18 mouse cellular contexts compared by ENCODE assay signal in genomic region chr12:17174134-17174893, GRCm38 (mm10). TPM values are rescaled to one million over a fixed set of nuclear protein-coding genes. Genes with fewer than 3 reads are reported as not detected.
DNase-seq lines count a peak whose midpoint lies in the region; ATAC-seq and TF ChIP-seq lines count a peak whose summit lies in the region.
"Had no signal": no experiment of that assay in that cellular context is flagged by ENCODE, and none has a peak within 500 bp of the region (broad histone marks: within the 10 kb centered on the region; RNA-seq: fewer than 3 reads in every experiment).

No protein-coding gene starts in this region.

- peaks cover 9% of the 10 kb centered on the region for H3K27me3 ChIP-seq in hindbrain, embryonic 16.5 days (replicated peaks; ENCODE audit: control insufficient read depth, insufficient read depth, low read length)
- peaks cover 22% of the 10 kb centered on the region for H3K27me3 ChIP-seq in hindbrain, embryonic 11.5 days (ENCODE audit: control insufficient read depth, insufficient read depth, low read length)
- no peaks in the 10 kb centered on the region for H3K27me3 ChIP-seq in midbrain, postnatal 0 days (ENCODE audit: insufficient read depth, low read length)
- peaks cover 54% of the 10 kb centered on the region for H3K27me3 ChIP-seq in midbrain, embryonic 10.5 days (ENCODE audit: low read depth, poor library complexity, severe bottlenecking)
- peaks cover 25% of the 10 kb centered on the region for H3K27me3 ChIP-seq in kidney, embryonic 14.5 days (ENCODE audit: control insufficient read depth, insufficient read depth, low read length)

- WGBS in hindbrain, embryonic 16.5 days = 78% methylated on average over 10 of the region's 10 CpGs
- WGBS in hindbrain, embryonic 11.5 days = 76% methylated on average over 10 of the region's 10 CpGs
- 83% methylated on average over 10 of the region's 10 CpGs for WGBS in midbrain, postnatal 0 days
- 78% methylated on average over 10 of the region's 10 CpGs for WGBS in midbrain, embryonic 10.5 days
- 78% methylated on average over 10 of the region's 10 CpGs for WGBS in kidney, embryonic 14.5 days

- TF ChIP-seq CTCF in midbrain, postnatal 0 days (IDR thresholded peaks at IDR 0.05) = no peak

- peak; percentile 24 for ATAC-seq in frontal cortex, adult (ENCODE audit: low TSS enrichment)
- no peak for ATAC-seq in hindbrain, embryonic 16.5 days
- ATAC-seq in hindbrain, embryonic 11.5 days (ENCODE audit: low FRiP score) = no peak
- no peak for ATAC-seq in midbrain, postnatal 0 days (ENCODE audit: low FRiP score)
- no peak for ATAC-seq in kidney, embryonic 14.5 days (ENCODE audit: low FRiP score, low TSS enrichment)

- peaks cover 8% of the 10 kb centered on the region; the same call in 1 of the 2 replicates for H3K4me1 ChIP-seq in hindbrain, embryonic 16.5 days (ENCODE audit: control insufficient read depth, insufficient read depth, low read depth, low read length)
- H3K4me1 ChIP-seq in hindbrain, embryonic 11.5 days (replicated peaks; ENCODE audit: control insufficient read depth, insufficient read depth, low read length) = peaks cover 6% of the 10 kb centered on the region; the same call in 1 of the 2 replicates
- peaks cover 7% of the 10 kb centered on the region for H3K4me1 ChIP-seq in midbrain, postnatal 0 days (ENCODE audit: insufficient read depth, low read length)
- H3K4me1 ChIP-seq in midbrain, embryonic 10.5 days = peaks cover 19% of the 10 kb centered on the region
- H3K4me1 ChIP-seq in kidney, embryonic 14.5 days (ENCODE audit: control insufficient read depth, insufficient read depth, low read length) = 0 out of 2 replicates have a peak, but pooled peaks cover 3% of the 10 kb centered on the region
- H3K4me1 ChIP-seq: liver, embryonic 13.5 days had no signal

- no peak overlapping the region for H3K9ac ChIP-seq in hindbrain, embryonic 16.5 days (ENCODE audit: low read depth, low read length)
- H3K9ac ChIP-seq in hindbrain, embryonic 11.5 days (ENCODE audit: low read depth, low read length) = no peak overlapping the region
- H3K9ac ChIP-seq in midbrain, postnatal 0 days (replicated peaks; ENCODE audit: low read length, poor library complexity, severe bottlenecking) = no peak overlapping the region
- H3K9ac ChIP-seq in kidney, embryonic 14.5 days (ENCODE audit: low read depth, low read length) = no peak overlapping the region
- H3K9ac ChIP-seq: liver, embryonic 13.5 days had no signal

- H3K4me2 ChIP-seq in hindbrain, embryonic 16.5 days (ENCODE audit: low read length) = peak overlapping the region; percentile 99
- no peak overlapping the region for H3K4me2 ChIP-seq in hindbrain, embryonic 11.5 days (replicated peaks; ENCODE audit: low read depth, low read length)
- 0 out of 2 replicates have a peak overlapping the region, but pooled peaks have one; percentile 0 for H3K4me2 ChIP-seq in midbrain, postnatal 0 days (ENCODE audit: low read depth, low read length, poor library complexity, severe bottlenecking)
- H3K4me2 ChIP-seq in kidney, embryonic 14.5 days (replicated peaks; ENCODE audit: low read depth, low read length) = no peak overlapping the region
- H3K4me2 ChIP-seq: liver, embryonic 13.5 days had no signal

- no peak for DNase-seq in frontal cortex, postnatal 25 days (ENCODE audit: low spot score in 2 of 2)
- DNase-seq in hindbrain, embryonic 11.5 days (ENCODE audit: low spot score) = no peak
- DNase-seq in midbrain, postnatal 0 days (ENCODE audit: low spot score) = no peak
- DNase-seq in midbrain, embryonic 10.5 days (ENCODE audit: low spot score) = no peak
- DNase-seq in lung, adult 18-20 months = no peak
- DNase-seq: adrenal gland, adult 2 months; cerebellum, adult 11 months; cerebellum, postnatal 14 days; kidney, adult 2 months; kidney, postnatal 25 days; liver, embryonic 13.5 days; retina, postnatal 1 day; right cerebral cortex, postnatal 4 days; thymus, postnatal 4 days had no signal

- no peaks in the 10 kb centered on the region for H3K9me3 ChIP-seq in hindbrain, embryonic 16.5 days (ENCODE audit: control insufficient read depth, low read length)
- no peaks in the 10 kb centered on the region for H3K9me3 ChIP-seq in hindbrain, embryonic 11.5 days (ENCODE audit: control insufficient read depth, low read length)
- no peaks in the 10 kb centered on the region for H3K9me3 ChIP-seq in midbrain, postnatal 0 days (ENCODE audit: low read length)
- H3K9me3 ChIP-seq in midbrain, embryonic 10.5 days (replicated peaks) = no peaks in the 10 kb centered on the region
- H3K9me3 ChIP-seq in kidney, embryonic 14.5 days (ENCODE audit: control insufficient read depth, low read length) = no peaks in the 10 kb centered on the region
- H3K9me3 ChIP-seq: liver, embryonic 13.5 days had no signal

- no peak overlapping the region for H3K27ac ChIP-seq in hindbrain, embryonic 16.5 days (ENCODE audit: low read depth, low read length)
- no peak overlapping the region for H3K27ac ChIP-seq in hindbrain, embryonic 11.5 days (ENCODE audit: low read depth, low read length)
- no peak overlapping the region for H3K27ac ChIP-seq in midbrain, postnatal 0 days (ENCODE audit: low read depth, low read length)
- no peak overlapping the region for H3K27ac ChIP-seq in midbrain, embryonic 10.5 days (replicated peaks)
- H3K27ac ChIP-seq in kidney, embryonic 14.5 days (ENCODE audit: low read depth, low read length) = no peak overlapping the region
- H3K27ac ChIP-seq: liver, embryonic 13.5 days had no signal

- H3K36me3 ChIP-seq in hindbrain, embryonic 16.5 days (ENCODE audit: control insufficient read depth, insufficient read depth, low read length) = no peaks in the 10 kb centered on the region
- no peaks in the 10 kb centered on the region for H3K36me3 ChIP-seq in hindbrain, embryonic 11.5 days (ENCODE audit: control insufficient read depth, insufficient read depth, low read length)
- H3K36me3 ChIP-seq in midbrain, postnatal 0 days (ENCODE audit: insufficient read depth, low read length) = no peaks in the 10 kb centered on the region
- H3K36me3 ChIP-seq in midbrain, embryonic 10.5 days = no peaks in the 10 kb centered on the region
- no peaks in the 10 kb centered on the region for H3K36me3 ChIP-seq in kidney, embryonic 14.5 days (ENCODE audit: control insufficient read depth, insufficient read depth, low read length)
- H3K36me3 ChIP-seq: liver, embryonic 13.5 days had no signal

- H3K4me3 ChIP-seq in hindbrain, embryonic 16.5 days (ENCODE audit: low read length) = no peak overlapping the region
- H3K4me3 ChIP-seq in hindbrain, embryonic 11.5 days (ENCODE audit: low read depth, low read length) = no peak overlapping the region
- H3K4me3 ChIP-seq in midbrain, postnatal 0 days (ENCODE audit: low read depth, low read length) = no peak overlapping the region
- H3K4me3 ChIP-seq in midbrain, embryonic 10.5 days = no peak overlapping the region
- no peak overlapping the region for H3K4me3 ChIP-seq in kidney, embryonic 14.5 days (ENCODE audit: low read length)
- H3K4me3 ChIP-seq: liver, embryonic 13.5 days had no signal

RNA-seq across cellular contexts. Expression of gene Kcnf1, which starts 2.4 kb away (rescaled TPM):
- 4.9 and 5.6 TPM in 2 replicates for polyA plus RNA-seq in hindbrain, embryonic 16.5 days (2015; fragmentation: Nextera tagmentation; extraction: Ambion mirVana)
- polyA plus RNA-seq in hindbrain, embryonic 11.5 days (2014; fragmentation: Nextera tagmentation; extraction: Ambion mirVana) = 0.10 and 0.28 TPM in 2 replicates
- total RNA-seq in midbrain, postnatal 0 days (2014; rRNA removed) = 11.0 and 12.2 TPM in 2 replicates
- polyA plus RNA-seq in midbrain, postnatal 0 days (2015; fragmentation: Nextera tagmentation; extraction: Ambion mirVana) = 4.7 and 5.1 TPM in 2 replicates
- polyA plus RNA-seq in midbrain, embryonic 10.5 days (2016; fragmentation: Nextera tagmentation; extraction: Ambion mirVana) = 0.33 and 0.71 TPM in 2 replicates
- polyA plus RNA-seq in kidney, embryonic 14.5 days (2014; fragmentation: Nextera tagmentation; extraction: Ambion mirVana) = 0.13 and 0.30 TPM in 2 replicates
- total RNA-seq: neutrophil, adult 5-6 weeks had no signal

Comparison
In these comparisons a context has a peak if more than half of its experiments do, and no peak if none do; other contexts are left out.
1. H3K4me2 ChIP-seq: peak in hindbrain, embryonic 16.5 days (single experiment) and midbrain, postnatal 0 days (single experiment); none in hindbrain, embryonic 11.5 days (single experiment) and kidney, embryonic 14.5 days (single experiment).